Mouse (Mus musculus): ENCODE results near the gene Wipf2.

DNA sequence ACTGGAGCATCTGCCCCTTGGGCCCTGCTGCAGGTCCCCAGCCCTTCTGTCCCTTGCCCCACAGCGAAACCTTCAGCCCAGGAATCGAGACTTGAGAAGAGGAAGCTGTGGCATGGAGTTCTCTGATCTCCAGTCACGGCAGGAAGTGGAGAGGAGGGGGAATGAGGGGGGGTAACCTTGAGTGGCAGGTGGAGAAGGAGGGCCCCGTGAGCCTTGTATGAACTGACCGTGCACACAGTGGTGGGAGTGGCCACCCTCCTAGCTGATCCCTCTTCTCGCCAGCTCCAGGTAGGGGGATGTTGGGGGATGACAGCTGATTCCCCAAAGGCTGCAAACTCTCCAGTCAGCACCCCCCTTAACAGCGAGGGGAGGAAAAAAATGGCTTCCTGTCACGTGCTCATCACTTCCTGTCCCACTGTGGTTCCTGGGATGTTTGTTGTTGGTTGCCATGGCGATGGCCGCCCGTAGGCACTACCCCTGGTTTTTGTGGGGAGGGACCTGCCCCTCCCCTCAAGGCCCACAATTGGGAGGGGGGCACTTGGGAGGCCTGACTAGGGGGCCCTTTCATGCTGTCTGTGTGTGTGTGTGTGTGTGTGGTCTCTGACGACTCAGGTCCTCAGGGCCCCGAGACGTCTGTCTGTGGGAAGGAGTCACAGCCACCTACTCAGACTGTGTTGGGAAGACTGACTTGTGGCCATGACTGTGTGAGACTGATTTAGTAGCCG is 78.5 kb downstream of the Wipf2 start:
- no peak for TF ChIP-seq CTCF (IDR thresholded peaks at IDR 0.05; ENCODE audit: borderline replicate concordance, insufficient read depth, low read length)
- TF ChIP-seq POLR2A (IDR thresholded peaks at IDR 0.05; ENCODE audit: low read depth, low read length): peak; percentile 33; the same call in 1 of the 2 replicates

All from embryonic fibroblast, embryonic 13.5 days (primary cell).